Comparison of ENCODE assay signal across 26 mouse cellular contexts in the genomic region with DNA sequence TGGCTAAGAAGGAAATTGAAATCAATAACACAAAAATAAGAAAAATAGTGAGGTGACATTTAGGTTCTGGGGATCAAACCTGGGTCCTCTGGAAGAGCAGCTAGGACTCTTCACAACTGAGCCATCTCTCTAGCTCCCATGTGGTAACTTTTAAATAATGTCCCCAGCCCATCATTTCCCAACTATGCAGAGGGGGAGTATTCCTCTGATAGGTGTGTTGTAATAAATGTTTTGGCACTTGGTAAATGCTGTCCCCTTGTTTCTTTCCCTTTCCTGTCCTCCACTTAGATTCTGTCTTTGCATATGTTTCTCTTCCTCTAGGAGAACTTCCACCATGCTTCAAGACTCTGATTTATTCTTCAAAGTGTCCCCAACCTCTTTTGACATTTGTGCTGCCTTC.
"Had no signal": no experiment of that assay in that cellular context is flagged by ENCODE, and none has a peak within 500 bp of the region (broad histone marks: within the 10 kb centered on the region; RNA-seq: fewer than 3 reads in every experiment).

No protein-coding gene starts in this region.

- H3K9ac ChIP-seq: heart, embryonic 13.5 days; heart, embryonic 15.5 days; hindbrain, embryonic 13.5 days; hindbrain, embryonic 15.5 days; kidney, embryonic 15.5 days; limb, embryonic 13.5 days; limb, embryonic 15.5 days; liver, embryonic 12.5 days had no signal

- H3K27ac ChIP-seq: heart, adult 2 months; heart, embryonic 13.5 days; heart, embryonic 15.5 days; hindbrain, embryonic 13.5 days; hindbrain, embryonic 15.5 days; hindbrain, postnatal 0 days; kidney, embryonic 15.5 days; kidney, postnatal 0 days; layer of hippocampus, adult 2 months; limb, embryonic 13.5 days; limb, embryonic 15.5 days; liver, embryonic 12.5 days had no signal

- H3K4me2 ChIP-seq: heart, embryonic 11.5 days; heart, embryonic 13.5 days; heart, embryonic 15.5 days; hindbrain, embryonic 13.5 days; hindbrain, embryonic 15.5 days; kidney, embryonic 15.5 days; limb, embryonic 13.5 days; limb, embryonic 15.5 days; liver, embryonic 12.5 days had no signal

- H3K36me3 ChIP-seq: heart, embryonic 13.5 days; heart, embryonic 15.5 days; hindbrain, embryonic 13.5 days; hindbrain, embryonic 15.5 days; kidney, embryonic 15.5 days; limb, embryonic 15.5 days; liver, embryonic 12.5 days had no signal

- H3K27me3 ChIP-seq: heart, embryonic 13.5 days; heart, embryonic 15.5 days; hindbrain, embryonic 13.5 days; hindbrain, embryonic 15.5 days; kidney, embryonic 15.5 days; limb, embryonic 13.5 days; limb, embryonic 15.5 days; liver, embryonic 12.5 days had no signal

- H3K4me1 ChIP-seq: heart, embryonic 13.5 days; heart, embryonic 15.5 days; hindbrain, embryonic 13.5 days; hindbrain, embryonic 15.5 days; limb, embryonic 13.5 days; limb, embryonic 15.5 days; liver, embryonic 12.5 days had no signal

- ATAC-seq: hindbrain, postnatal 0 days; intestine, embryonic 16.5 days; liver, embryonic 12.5 days had no signal

- H3K9me3 ChIP-seq: heart, embryonic 15.5 days; hindbrain, embryonic 13.5 days; hindbrain, embryonic 15.5 days; kidney, embryonic 15.5 days; limb, embryonic 15.5 days had no signal

- H3K4me3 ChIP-seq: heart, adult 2 months; heart, embryonic 13.5 days; heart, embryonic 15.5 days; hindbrain, embryonic 13.5 days; hindbrain, embryonic 15.5 days; kidney, embryonic 15.5 days; layer of hippocampus, adult 2 months; limb, embryonic 13.5 days; limb, embryonic 15.5 days; liver, embryonic 12.5 days had no signal

- DNase-seq: gastrocnemius, postnatal 10 days; gastrocnemius, postnatal 25 days; heart, adult 11 months; heart, adult 2 months; heart, postnatal 14 days; heart, postnatal 36 days; kidney, adult 11 months; kidney, adult 2 months; kidney, adult 9 months; kidney, postnatal 25 days; kidney, postnatal 4 days; layer of hippocampus, postnatal 36 days; left cerebral cortex, postnatal 4 days had no signal
